Mouse (Mus musculus) embryonic facial prominence, embryonic 12.5 days (tissue): ENCODE results near the gene Kremen2. TPM values are rescaled to one million over a fixed set of nuclear protein-coding genes. Genes with fewer than 3 reads are reported as not detected.
A peak's percentile ranks its signal among the peaks of the same experiment; 100 is the strongest.
"Not testable (repeated sequence)": the region's sequence is repeated elsewhere in the genome, so short reads cannot be mapped to it uniquely, and the experiment has no call there.

Experiments used
- ATAC-seq: fragments of 200-750 bp; cut with Nextera tagmentation; 2 replicates; pipeline ENCODE4 v1.8.0; 2017; ENCODE audit not compliant: insufficient number of reproducible peaks, insufficient read depth, low FRiP score, low TSS enrichment
- H3K27ac ChIP-seq: fragments of 300-500 bp; sonication (generic); 2 replicates; pipeline ENCODE4 v1.5.1; 2016; ENCODE audit warnings: mild to moderate bottlenecking
- H3K27me3 ChIP-seq: fragments of 300-500 bp; sonication (generic); 2 replicates; pipeline ENCODE4 v1.6.1; 2016; ENCODE audit warnings: mild to moderate bottlenecking, moderate library complexity
- H3K36me3 ChIP-seq: fragments of 300-500 bp; sonication (generic); 2 replicates; pipeline ENCODE4 v1.6.1; 2016; ENCODE audit warnings: mild to moderate bottlenecking
- H3K4me1 ChIP-seq: fragments of 300-500 bp; sonication (generic); 2 replicates; pipeline ENCODE4 v1.6.1; 2016
- H3K4me2 ChIP-seq: fragments of 300-500 bp; sonication (generic); replicated peaks from 2 replicates; pipeline ENCODE4 v1.6.1; 2016; ENCODE audit warnings: mild to moderate bottlenecking, moderate library complexity
- H3K4me3 ChIP-seq: fragments of 300-500 bp; sonication (generic); 2 replicates; pipeline ENCODE4 v1.5.1; 2016; ENCODE audit warnings: mild to moderate bottlenecking
- H3K9ac ChIP-seq: fragments of 300-500 bp; sonication (generic); 2 replicates; pipeline ENCODE4 v1.6.1; 2016; ENCODE audit warnings: mild to moderate bottlenecking, moderate library complexity
- H3K9me3 ChIP-seq: fragments of 300-500 bp; sonication (generic); 2 replicates; pipeline ENCODE4 v1.6.1; 2016; ENCODE audit warnings: mild to moderate bottlenecking, moderate library complexity
- WGBS: fragments of 180-500 bp; shearing (Covaris S2); methylation state at CpG from one replicate; pipeline ENCODE4 v1.1.7; 2016; 5-methylcytosine and 5-hydroxymethylcytosine counted together
- polyA plus RNA-seq: library from polyadenylated mRNA; unstranded; fragments of >200 nt; fragmentation: Nextera tagmentation; extraction: Ambion mirVana; gene quantifications from 2 replicates; pipeline ENCODE4 v1.2.1, GENCODE M21; 2016

Kremen2 gene
- polyA plus RNA-seq, 1 experiment from 2014 or later = 23.4 TPM

DNA sequence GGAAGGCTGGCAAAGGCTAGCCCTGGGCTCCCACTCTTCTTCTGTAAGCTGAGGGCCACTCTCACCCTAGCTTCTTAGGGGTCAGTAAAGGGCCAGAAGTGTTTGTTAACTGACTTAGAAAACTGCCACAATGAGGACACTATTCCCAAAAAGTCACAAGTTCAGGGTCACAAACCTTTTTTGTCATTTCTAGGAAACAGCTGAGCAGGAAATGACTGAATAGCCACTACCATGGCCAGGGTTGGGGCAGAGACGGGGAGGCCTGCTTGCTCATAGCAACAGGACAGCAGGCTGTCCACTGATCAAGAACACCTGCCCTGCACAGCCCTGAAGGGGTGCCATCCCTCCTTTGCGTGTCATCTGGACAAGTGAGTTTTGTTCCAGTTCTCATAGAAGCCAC lies 31.5 kb upstream of the Kremen2 start:
- no peak for ATAC-seq
- Histone ChIP-seq H3K27me3 (no peaks in the 10 kb centered on the region), H3K9me3 (no peaks in the 10 kb centered on the region), H3K4me2 (no peak overlapping the region), H3K4me1 (no peaks in the 10 kb centered on the region), H3K4me3 (no peak overlapping the region), H3K9ac (no peak overlapping the region), H3K27ac (no peak overlapping the region), H3K36me3 (peaks cover 9% of the 10 kb centered on the region; the same call in 1 of the 2 replicates)
- WGBS = 76% methylated on average over 2 of the region's 2 CpGs

DNA sequence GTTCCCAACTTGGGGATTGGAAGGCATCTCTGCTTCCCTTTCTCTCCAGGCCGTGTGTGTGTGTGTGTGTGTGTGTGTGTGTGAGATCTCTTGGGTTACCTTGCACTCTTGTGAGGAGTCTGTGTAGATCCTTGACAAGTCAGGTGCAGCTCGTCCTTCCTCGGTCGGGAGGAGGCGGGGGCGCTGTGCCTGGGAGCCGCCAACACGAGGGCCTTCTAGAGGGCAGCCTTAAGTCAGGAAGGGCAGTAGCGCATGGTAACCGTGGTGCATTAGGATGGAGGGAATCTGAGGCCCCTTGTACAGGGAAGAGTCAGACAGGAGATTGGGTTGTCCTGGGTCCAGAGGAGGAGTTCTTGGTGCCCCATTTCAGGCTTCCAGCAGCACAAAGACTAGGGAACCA lies 30.6 kb upstream of the Kremen2 start:
- Histone ChIP-seq H3K9me3 (no peaks in the 10 kb centered on the region), H3K27ac (no peak overlapping the region), H3K4me3 (no peak overlapping the region), H3K36me3 (peaks cover 9% of the 10 kb centered on the region; the same call in 1 of the 2 replicates), H3K9ac (no peak overlapping the region), H3K27me3 (no peaks in the 10 kb centered on the region), H3K4me1 (no peaks in the 10 kb centered on the region), H3K4me2 (no peak overlapping the region)
- no peak for ATAC-seq
- 83% methylated on average over 10 of the region's 10 CpGs for WGBS

DNA sequence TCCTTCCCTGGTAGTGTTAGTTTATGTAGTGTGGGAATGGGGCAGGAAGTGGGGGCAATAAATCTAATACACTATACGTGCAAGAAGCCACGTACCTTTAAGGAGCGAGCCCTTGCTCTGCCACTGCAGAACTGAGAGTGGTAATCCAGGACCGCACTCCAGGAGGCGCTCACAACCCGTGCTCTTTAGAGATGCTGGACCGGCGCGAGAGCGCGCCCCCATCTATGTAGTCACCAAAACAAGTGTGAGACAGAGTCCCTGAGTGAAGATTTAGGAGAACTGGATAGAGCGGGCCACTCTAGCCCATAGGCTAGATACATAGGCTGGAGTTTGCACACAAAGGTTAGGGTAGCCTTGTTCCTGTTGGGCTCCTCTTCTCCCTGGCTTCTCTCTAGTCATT lies 28.5 kb upstream of the Kremen2 start:
- H3K9ac ChIP-seq = no peak overlapping the region
- WGBS = 7% methylated on average over 12 of the region's 12 CpGs
- ATAC-seq = no peak; the same call in 1 of the 2 replicates
- H3K27ac ChIP-seq = no peak overlapping the region
- H3K9me3 ChIP-seq = no peaks in the 10 kb centered on the region
- peaks cover 2% of the 10 kb centered on the region; the same call in 1 of the 2 replicates for H3K36me3 ChIP-seq
- H3K4me1 ChIP-seq = peaks cover 9% of the 10 kb centered on the region
- no peak overlapping the region for H3K4me3 ChIP-seq
- no peak overlapping the region for H3K4me2 ChIP-seq
- H3K27me3 ChIP-seq = no peaks in the 10 kb centered on the region

DNA sequence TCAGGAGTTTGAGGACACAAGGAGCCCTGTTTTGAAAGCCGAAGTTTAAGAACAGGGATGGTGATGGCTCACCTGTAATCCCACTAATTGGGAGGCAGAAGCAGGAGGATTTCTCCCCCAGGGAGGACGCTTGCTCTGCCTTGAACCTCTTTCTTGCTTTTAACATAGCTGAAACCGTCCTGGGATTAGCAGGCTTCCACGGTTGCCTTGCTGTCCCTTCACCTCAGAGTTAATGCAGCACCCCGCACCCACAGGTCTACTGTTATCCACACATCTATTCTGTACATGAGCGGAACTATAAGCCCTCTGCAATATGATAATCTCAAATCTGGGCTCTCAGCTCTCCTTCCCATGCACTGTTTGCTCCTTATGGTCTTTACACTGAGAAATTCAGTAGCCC lies 28.0 kb upstream of the Kremen2 start:
- no peak overlapping the region for H3K9ac ChIP-seq
- H3K4me1 ChIP-seq = peaks cover 9% of the 10 kb centered on the region
- H3K27ac ChIP-seq = no peak overlapping the region
- no peak overlapping the region for H3K4me2 ChIP-seq
- no peaks in the 10 kb centered on the region for H3K9me3 ChIP-seq
- no peak for ATAC-seq
- peaks cover 2% of the 10 kb centered on the region; the same call in 1 of the 2 replicates for H3K36me3 ChIP-seq
- H3K27me3 ChIP-seq = no peaks in the 10 kb centered on the region
- WGBS = 66% methylated on average over 6 of the region's 6 CpGs
- H3K4me3 ChIP-seq = no peak overlapping the region

DNA sequence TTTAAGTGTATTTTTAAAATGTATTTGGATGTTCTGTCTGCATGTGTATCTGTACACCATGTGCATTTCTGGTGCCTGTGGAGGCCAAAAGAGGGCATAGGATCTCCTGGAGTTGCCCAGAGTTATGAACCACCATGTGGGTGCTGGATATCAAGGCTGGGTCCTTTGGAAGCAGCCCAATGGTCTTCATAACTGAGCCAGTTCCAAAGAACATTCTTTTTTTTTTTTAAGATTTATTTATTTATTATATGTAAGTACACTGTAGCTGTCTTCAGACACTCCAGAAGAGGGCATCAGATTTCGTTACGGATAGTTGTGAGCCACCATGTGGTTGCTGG lies 26.6 kb upstream of the Kremen2 start:
- not testable (repeated sequence) for H3K36me3 ChIP-seq, H3K4me1 ChIP-seq, H3K27ac ChIP-seq, H3K27me3 ChIP-seq, H3K9ac ChIP-seq, ATAC-seq, H3K9me3 ChIP-seq
- 79% methylated on average over 2 of the region's 2 CpGs for WGBS
- Histone ChIP-seq H3K4me3 (0 out of 2 replicates have a peak overlapping the region, but pooled peaks have one; percentile 72), H3K4me2 (peak overlapping the region; percentile 68; the same call in 1 of the 2 replicates)

DNA sequence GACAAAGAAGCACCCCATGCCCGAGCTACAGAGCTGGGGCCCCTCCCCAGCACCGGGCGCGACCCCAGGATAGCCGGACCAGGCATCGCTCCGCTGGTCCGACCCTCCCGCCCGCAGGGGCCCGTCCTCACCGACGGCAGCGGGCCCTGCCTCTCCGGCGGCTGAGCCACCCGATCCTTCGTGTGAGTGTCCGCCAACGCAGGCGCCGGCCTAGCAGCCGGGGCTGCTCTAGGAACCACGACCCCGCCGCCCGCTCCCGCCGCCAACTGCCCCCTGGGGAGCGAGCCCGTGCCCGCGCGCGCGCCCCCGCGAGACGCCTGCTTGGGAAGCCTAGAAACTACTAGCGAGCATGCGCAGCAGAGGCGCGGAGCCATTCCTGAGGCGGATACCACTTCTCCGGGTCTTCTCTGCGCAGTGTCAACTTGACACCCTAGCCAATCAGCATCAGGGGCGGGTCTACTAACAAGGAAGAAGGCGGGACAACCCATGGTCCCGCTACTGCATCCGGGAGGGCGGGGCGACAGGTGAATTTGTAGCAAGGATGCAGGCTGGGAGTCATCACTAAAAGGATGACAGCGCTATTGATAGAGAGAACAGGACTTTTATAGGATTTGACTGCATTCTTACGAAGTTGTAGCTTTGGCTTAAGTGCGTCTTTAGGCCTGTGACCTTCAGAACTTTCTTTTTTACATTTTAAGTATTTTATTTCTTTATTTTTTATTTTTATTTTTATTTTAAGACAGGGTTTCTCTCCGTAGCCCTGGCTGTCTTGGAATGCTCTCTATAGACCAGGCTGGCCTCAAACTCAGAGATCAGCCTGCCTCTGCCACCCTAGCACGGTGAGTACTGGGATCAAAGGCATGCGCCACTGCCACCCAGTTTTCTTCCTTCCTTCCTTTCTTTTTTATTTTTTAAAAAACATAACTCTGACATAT lies 25.9 kb upstream of the Kremen2 start, which contains the start of gene Flywch1:
TSS of gene Flywch1 (minus strand) at position 319 of the 935 bp plus-strand sequence.
- peak within 1 kb of the TSS; percentile 76 for H3K27ac ChIP-seq
- no peaks in the 10 kb centered on the region for H3K9me3 ChIP-seq
- H3K36me3 ChIP-seq = peaks cover 7% of the 10 kb centered on the region; the same call in 1 of the 2 replicates
- peaks cover 9% of the 10 kb centered on the region for H3K4me1 ChIP-seq
- no peaks in the 10 kb centered on the region for H3K27me3 ChIP-seq
- WGBS = 3% methylated on average over 58 of the region's 58 CpGs
- H3K9ac ChIP-seq = peak within 1 kb of the TSS; percentile 85
- peak; percentile 94 for ATAC-seq
- H3K4me2 ChIP-seq = peak within 1 kb of the TSS; percentile 68
- peak within 1 kb of the TSS; percentile 72 for H3K4me3 ChIP-seq

DNA sequence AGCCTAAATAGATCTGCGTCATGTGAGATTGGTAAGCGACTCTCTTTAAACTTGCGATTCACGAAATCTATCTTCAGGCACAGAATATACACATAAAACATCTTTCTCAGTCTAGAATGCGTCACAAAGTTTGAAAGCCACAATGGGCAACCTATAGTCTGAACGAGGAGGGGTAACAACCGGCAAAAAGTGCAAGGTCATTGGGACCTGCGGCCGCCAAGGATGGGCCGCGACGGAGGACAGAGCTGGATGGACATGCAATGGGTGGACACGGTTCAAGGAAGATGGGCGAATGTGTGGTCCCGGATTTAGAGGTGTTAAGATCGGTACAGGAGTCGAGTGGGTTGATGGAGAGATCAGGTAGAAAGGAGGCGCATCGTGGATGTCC lies 25.3 kb upstream of the Kremen2 start:
- no peaks in the 10 kb centered on the region for H3K9me3 ChIP-seq
- H3K4me1 ChIP-seq = peaks cover 9% of the 10 kb centered on the region
- H3K4me2 ChIP-seq = peak overlapping the region; percentile 68
- H3K9ac ChIP-seq = peak overlapping the region; percentile 85
- no peak; the same call in 1 of the 2 replicates for ATAC-seq
- 1% methylated on average over 19 of the region's 19 CpGs for WGBS
- H3K36me3 ChIP-seq = peaks cover 7% of the 10 kb centered on the region; the same call in 1 of the 2 replicates
- H3K27ac ChIP-seq = peak overlapping the region; percentile 76
- H3K27me3 ChIP-seq = no peaks in the 10 kb centered on the region
- peak overlapping the region; percentile 72 for H3K4me3 ChIP-seq

DNA sequence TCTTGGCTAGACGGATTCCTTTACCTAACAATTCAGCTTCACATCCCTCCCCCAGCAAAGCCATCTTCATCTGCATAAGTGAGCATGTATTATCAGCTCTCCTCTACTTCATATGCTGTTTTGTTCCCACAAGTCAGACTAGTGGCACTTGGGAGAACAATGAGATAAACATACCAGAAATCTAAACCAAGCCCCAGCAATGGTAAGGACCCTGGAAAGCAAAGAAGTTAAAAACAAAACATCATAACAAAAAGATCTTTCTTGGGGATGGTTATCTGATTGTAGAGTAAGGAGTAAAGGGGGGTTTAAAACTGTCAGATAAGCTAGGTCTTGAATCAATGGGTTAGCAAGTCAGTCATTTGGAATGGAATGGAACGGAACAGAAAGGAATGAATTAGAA lies 24.9 kb upstream of the Kremen2 start:
- H3K9ac ChIP-seq = peak overlapping the region; percentile 85
- peaks cover 7% of the 10 kb centered on the region; the same call in 1 of the 2 replicates for H3K36me3 ChIP-seq
- peak overlapping the region; percentile 76; the same call in 1 of the 2 replicates for H3K27ac ChIP-seq
- H3K9me3 ChIP-seq = no peaks in the 10 kb centered on the region
- ATAC-seq = no peak
- WGBS = 14% methylated on average over 2 of the region's 2 CpGs
- H3K4me3 ChIP-seq = peak overlapping the region; percentile 72
- no peaks in the 10 kb centered on the region for H3K27me3 ChIP-seq
- H3K4me2 ChIP-seq = peak overlapping the region; percentile 68
- H3K4me1 ChIP-seq = peaks cover 9% of the 10 kb centered on the region

DNA sequence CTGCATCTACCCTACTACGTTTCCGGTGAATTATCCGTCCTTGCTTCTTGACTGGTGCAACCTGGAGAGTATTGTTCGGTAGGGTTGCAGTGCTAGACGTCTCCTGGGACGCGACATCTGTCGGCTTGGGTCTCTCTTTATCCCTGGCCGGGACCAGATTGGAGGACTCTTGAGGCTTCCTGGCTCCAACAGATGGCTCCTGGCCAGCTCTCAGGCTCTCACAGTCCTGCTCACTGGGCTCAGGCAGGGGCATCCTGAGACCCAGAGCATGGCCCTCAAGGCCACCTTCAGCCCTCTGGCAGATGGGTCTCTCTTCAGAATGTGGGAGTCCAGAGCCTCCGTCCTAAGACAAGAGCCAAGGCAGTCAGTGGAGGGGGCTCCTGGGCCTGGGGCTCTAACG lies 17.3 kb upstream of the Kremen2 start:
- WGBS = 90% methylated on average over 11 of the region's 11 CpGs

DNA sequence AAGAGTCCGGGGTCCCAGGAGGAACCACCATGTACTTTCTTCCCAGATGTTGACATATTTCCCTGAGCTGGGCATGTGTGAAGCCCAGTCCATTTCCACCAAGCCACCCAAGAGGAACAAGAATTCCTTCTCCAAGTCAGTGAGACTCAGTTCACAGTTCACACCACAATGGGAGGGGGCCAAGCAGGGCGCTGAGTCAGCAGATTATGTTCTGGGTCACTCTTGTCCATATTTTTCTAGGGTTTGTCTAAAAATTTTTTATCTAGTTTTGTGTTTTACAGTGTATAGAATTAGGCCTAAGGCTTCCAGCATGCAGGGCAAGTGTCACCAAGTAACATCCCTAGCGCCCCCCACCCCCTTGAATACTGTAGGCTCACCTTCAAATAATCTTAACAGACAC lies 15.5 kb upstream of the Kremen2 start:
- Histone ChIP-seq H3K4me2 (no peak overlapping the region), H3K4me3 (no peak overlapping the region), H3K9me3 (no peaks in the 10 kb centered on the region), H3K9ac (no peak overlapping the region), H3K27me3 (no peaks in the 10 kb centered on the region), H3K27ac (no peak overlapping the region), H3K4me1 (no peaks in the 10 kb centered on the region), H3K36me3 (peaks cover 62% of the 10 kb centered on the region)
- no peak for ATAC-seq
- WGBS = 97% methylated on average over 3 of the region's 3 CpGs

More for the DNA sequence above, 17.3 kb upstream of the Kremen2 start:
- Histone ChIP-seq H3K4me3 (no peak overlapping the region), H3K36me3 (peaks cover 44% of the 10 kb centered on the region), H3K27ac (no peak overlapping the region), H3K9ac (no peak overlapping the region), H3K4me1 (no peaks in the 10 kb centered on the region), H3K9me3 (no peaks in the 10 kb centered on the region), H3K27me3 (no peaks in the 10 kb centered on the region), H3K4me2 (no peak overlapping the region)
- ATAC-seq = no peak

DNA sequence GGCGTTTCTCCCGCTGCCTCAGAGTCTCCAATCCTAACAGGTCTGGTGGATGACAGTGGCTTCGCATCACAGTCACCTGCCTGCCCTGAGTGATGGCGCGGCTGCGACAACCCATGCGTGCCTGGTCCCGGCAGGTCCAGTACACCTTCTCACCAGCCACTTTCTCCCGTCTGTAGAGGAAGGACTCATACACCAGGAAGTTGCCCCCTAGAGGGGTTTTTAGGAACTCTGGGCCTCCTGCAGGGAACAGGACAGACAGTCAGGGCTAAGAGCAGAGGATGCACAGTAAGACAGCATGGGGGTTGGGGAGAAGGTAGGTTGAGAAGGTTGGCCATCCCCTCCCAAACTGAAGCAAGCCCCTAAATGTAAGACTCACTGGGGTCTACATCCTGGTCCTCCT lies 14.6 kb upstream of the Kremen2 start:
- no peak overlapping the region for H3K4me2 ChIP-seq
- no peaks in the 10 kb centered on the region for H3K4me1 ChIP-seq
- no peaks in the 10 kb centered on the region for H3K9me3 ChIP-seq
- WGBS = 93% methylated on average over 9 of the region's 9 CpGs
- H3K4me3 ChIP-seq = no peak overlapping the region
- no peaks in the 10 kb centered on the region for H3K27me3 ChIP-seq
- peaks cover 71% of the 10 kb centered on the region for H3K36me3 ChIP-seq
- no peak overlapping the region for H3K9ac ChIP-seq
- H3K27ac ChIP-seq = no peak overlapping the region
- ATAC-seq = no peak

DNA sequence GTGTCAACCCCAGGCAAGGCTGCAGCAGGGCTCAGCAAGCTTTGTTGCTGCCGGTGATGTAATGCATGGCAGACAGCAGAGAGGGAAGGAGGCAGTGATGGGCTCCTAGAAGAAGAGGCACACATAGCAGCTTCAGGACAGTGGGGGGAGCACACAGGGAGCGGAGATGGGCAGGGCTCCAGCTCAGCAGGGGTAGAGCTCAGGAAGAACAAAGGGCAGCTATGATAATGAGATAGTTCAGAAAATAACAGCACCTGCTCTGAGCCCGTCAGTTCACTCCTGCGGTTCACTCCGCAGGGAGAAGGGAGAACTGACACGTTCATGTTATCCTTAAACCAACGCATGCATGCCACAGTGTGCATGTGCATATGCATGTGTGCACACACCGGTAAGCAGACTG lies 13.2 kb upstream of the Kremen2 start:
- peaks cover 82% of the 10 kb centered on the region for H3K36me3 ChIP-seq
- no peak for ATAC-seq
- H3K27ac ChIP-seq = no peak overlapping the region
- H3K27me3 ChIP-seq = no peaks in the 10 kb centered on the region
- H3K9me3 ChIP-seq = no peaks in the 10 kb centered on the region
- H3K4me1 ChIP-seq = no peaks in the 10 kb centered on the region
- 84% methylated on average over 8 of the region's 8 CpGs for WGBS
- H3K4me2 ChIP-seq = no peak overlapping the region
- no peak overlapping the region for H3K4me3 ChIP-seq
- no peak overlapping the region for H3K9ac ChIP-seq
